Mouse (Mus musculus) mouse embryonic stem cell (cell line): ENCODE data around the gene Il22ra2.

Source experiments
- in situ Hi-C, 2 experiments: fragments of 300-500 bp; cut with MboI; formaldehyde crosslinking; loops; 1 replicate in 1 of 2; 3 replicates in 1 of 2; pipeline ENCODE4 v1.14.3; 2019 to 2020; ENCODE audit warnings: low sequenced_read_pairs in 2 of 2, low pct_unique_long_range_greater_than_20kb in 1 of 2, mixed read lengths in 1 of 2; ENCODE audit not compliant: unreplicated experiment in 1 of 2

The Il22ra2 gene

DNA sequence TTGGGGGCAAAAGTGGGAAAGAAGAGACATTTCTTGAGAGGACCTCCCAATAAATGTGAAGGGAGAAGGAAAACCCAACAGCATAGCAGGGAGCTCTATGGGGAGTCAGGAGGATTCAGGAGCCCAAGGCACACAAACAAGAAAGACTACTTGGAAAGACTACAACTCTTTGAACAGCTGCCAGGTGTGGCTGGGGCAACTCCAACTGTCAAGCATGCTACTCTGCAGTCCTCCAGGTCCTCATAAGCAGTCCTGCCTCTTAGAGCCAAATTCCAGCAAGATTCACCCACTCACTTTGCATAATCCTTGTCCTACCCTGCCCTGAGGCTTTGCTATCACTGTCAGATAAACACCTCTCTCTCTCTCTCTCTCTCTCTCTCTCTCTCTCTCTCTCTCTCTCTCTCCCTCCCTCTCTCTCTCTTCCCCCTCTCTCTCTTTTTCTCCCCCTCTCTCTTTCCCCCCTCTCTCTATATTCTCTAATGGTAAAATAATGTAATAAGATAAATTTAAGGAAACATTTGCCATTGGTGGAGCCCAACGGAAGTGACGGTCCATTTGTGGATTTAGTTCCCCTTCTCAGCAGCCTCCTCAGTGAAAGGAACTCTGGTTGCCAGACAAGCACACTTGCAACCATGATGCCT, at the start of gene Il22ra2:
Gene Il22ra2, plus strand, starts transcription at position 591 of the 641 bp plus-strand sequence.
- in situ Hi-C loops = no loop called here

GRCm38 (mm10) chr10:19577571-19577970, 44.2 kb upstream of the Il22ra2 start:
- in situ Hi-C loops = no loop called here

DNA sequence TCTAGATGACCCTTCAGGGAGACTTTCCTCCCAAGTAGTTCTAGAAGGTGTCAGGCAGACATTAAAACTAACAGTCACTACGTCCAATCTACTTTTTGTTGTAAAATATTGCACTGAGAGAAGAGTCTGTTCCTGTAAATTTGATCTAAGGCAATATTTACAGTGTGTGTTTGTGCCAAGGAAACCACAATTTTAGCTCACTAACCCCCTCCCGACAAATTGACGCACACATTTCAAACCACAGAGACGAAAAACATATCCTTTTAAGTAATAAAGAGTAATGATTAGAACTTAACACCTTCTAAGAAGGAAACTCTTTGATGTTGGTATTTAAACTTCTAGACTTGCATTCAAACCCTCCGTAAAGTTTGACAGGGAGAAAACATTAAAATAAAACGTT, 43.8 kb upstream of the Il22ra2 start:
- in situ Hi-C loops = no loop called here

GRCm38 (mm10) chr10:19578409-19578986, 43.3 kb upstream of the Il22ra2 start:
- in situ Hi-C loops = no loop called here

DNA sequence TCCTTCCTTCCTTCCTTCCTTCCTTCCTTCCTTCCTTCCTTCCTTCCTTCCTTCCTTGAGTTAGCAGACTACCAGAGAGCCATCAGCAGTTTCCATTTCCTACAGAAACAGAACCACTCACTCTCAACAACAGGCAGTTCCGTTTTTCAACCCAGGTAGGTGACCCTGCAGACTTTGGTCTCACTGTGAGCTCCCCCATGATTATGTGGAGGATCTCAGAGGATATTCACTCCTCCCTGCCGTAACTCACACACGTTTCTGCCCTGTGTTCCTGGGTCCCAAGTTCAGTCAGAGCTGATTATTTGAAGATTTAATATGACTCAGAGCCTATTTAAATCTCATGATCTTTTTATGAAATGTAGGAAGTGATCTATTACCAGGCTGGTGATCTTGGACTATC, 41.1 kb upstream of the Il22ra2 start:
- in situ Hi-C loops = no loop called here

DNA sequence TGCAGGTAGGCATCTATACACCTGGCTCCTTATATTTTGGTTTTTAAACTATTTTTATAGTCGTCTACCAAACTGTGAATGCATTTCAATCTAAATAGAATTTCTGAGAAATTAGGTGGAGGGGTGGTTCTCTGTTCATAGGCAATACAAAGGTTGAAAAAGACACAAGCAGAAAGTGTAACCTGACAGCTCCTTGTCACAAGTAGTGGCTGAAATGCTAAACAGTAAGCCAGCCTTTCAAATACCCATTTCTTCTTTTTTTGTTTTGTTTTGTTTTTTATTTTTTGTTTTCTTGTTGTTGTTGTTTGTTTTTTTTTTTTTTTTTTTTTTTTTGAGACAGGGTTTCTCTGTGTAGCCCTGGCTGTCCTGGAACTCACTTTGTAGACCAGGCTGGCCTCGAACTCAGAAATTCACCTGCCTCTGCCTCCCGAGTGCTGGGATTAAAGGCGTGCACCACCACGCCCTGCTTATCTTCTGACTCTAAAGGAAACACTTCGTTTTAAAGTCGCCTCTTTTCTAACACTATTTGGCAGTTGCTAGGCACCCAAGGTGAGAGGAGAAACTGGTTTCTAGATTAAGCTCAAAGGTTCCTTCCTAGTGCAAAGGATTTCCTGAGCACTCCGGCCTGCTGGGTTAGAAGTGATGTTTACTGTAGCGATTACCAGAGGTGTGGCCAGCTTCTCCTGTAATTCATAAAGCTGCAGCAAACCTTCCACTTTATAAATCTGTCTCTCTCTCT, 39.8 kb upstream of the Il22ra2 start:
- in situ Hi-C loops = no loop called here

DNA sequence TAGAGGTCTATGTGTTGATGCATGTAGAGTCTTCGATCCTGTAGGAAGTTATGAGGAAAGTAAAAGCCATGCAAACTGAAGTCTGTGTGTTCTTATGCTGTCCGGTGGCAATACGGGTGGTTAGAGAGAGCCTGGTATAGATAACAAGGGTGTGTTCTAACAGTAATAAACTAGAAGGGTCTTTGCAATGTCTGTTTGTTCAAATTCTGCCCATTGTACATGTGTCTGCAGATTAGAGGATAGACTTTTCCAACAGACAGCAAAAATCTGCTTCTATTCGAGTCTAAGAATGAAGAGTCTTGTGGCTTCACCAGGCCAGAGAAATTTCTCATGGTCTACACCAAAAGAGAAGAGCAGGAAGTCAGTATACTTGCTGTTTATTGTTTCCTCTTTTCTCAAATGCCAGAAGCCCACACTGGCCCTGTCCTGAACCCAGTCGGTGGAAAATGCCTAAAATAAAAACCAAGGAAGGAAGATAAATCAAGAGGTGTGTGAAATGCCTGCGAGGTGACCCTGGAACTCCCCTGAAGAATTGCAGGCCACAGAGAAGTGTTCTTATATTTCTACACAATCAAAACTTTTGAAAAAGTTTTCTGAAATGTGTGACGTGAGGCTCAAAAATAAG, 38.9 kb upstream of the Il22ra2 start:
- in situ Hi-C loops = no loop called here

GRCm38 (mm10) chr10:19584064-19584463, 37.7 kb upstream of the Il22ra2 start:
- in situ Hi-C loops = no loop called here

DNA sequence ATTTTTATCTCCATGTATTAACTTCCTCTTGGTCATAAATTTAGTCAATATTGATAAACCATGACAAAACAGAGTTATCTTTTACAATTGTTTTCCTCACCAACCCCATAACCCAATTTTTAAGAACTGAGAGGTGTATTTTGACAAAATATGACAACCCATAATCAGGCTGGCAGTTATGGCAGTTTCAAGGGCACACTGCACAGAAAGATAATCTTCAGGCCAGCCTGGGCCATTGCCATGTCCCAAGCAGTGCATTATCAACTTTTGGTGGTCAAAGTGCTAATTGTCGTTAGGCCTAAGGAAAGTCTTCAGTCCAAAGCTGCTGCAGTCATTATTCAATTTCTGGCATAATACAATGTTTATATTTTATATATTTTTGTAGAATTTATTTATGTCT, 37.0 kb upstream of the Il22ra2 start:
- in situ Hi-C loops = no loop called here

DNA sequence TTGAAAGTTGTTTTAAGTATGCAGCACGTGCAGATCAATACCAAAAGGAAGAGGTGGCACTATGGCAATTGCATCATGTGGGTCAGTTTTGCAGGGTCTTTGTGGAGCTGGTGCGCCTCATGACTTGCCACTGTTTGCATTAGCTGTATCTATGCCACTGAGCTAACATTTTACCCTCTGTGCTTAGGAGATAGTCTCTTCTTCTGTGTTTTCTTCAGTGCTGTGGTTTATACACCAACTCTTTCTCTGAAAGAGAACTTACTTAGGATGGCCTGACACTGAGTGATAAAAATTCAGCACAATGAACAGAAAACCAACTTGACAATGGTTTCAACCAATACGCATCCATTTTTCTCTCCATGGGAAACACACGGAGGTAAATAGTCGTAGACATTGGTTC, 35.9 kb upstream of the Il22ra2 start:
- in situ Hi-C loops = no loop called here

- in situ Hi-C loops = no loop called here
Measured at GRCm38 (mm10) chr10:19587281-19587680, 34.5 kb upstream of the Il22ra2 start.

DNA sequence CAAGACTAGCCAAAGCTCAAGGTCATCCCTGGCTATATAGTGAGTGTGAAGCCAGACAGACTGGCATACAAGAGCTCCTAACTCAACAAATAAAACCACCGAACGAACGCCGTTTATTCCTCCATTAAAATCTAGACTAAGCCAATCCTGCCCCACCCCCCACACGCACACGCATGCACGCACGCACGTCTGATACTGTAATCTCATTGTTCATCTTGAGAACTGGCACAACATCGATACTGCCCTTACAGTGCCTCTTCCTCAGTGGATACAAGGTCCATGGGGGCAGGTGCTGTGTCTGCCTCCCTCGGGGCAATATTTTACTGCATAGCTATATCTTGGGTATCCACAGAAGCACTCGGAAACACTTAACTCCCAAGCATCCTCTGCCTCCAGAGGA, 32.2 kb upstream of the Il22ra2 start:
- in situ Hi-C loops = no loop called here

GRCm38 (mm10) chr10:19591286-19591640, 30.5 kb upstream of the Il22ra2 start:
- in situ Hi-C loops = no loop called here

- in situ Hi-C loops = no loop called here
Measured at GRCm38 (mm10) chr10:19591641-19592441, 30.0 kb upstream of the Il22ra2 start, which contains the start of gene Ifngr1. Ifngr1 (plus strand) TSS chr10:19591949.

DNA sequence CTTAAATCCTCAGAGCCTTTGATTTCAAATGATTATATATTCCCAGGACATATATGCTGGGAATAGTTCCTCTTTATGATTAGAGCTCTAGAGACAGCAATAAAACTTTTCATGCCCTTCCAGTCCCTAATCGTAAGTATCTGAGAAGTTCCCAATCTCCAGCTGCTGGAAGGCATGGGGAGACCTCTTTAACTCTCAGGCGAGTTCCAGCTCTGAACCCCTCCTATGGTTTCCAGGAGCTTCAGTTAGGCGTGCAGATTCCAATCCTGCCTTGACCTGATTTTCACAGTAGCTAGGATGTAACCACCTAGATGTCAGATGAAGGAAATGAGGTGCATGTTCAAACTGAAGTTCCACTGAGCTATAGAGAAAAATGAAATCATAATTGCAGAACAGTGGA, 29.2 kb upstream of the Il22ra2 start:
- in situ Hi-C loops = no loop called here

DNA sequence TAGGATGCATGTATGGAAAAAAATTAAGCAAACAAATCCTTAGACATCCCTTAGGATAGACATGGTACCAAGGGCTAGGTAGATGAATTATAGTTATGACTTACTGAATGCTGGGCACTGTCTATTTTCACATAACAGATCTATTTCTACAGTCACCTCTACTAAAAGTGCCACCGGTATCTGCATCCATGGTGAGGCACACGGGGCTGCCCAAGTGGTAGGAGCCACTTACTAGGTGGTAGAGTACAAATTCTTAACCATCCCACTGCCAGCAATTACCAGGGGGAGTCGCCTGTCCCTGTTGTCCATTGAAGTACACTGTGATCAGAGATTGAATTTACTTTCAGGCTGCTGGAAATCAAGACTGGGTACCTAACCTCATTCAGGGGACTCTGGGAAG, 28.5 kb upstream of the Il22ra2 start:
- in situ Hi-C loops = no loop called here

- in situ Hi-C loops = no loop called here
Measured at GRCm38 (mm10) chr10:19594201-19594905, 27.4 kb upstream of the Il22ra2 start.

- in situ Hi-C loops = no loop called here
Measured at GRCm38 (mm10) chr10:19596866-19597265, 24.9 kb upstream of the Il22ra2 start.
